Mouse (Mus musculus): ENCODE data around the gene Tbx10.
"Not testable (repeated sequence)": the region's sequence is repeated elsewhere in the genome, so short reads cannot be mapped to it uniquely, and the experiment has no call there.

Tbx10 gene

DNA sequence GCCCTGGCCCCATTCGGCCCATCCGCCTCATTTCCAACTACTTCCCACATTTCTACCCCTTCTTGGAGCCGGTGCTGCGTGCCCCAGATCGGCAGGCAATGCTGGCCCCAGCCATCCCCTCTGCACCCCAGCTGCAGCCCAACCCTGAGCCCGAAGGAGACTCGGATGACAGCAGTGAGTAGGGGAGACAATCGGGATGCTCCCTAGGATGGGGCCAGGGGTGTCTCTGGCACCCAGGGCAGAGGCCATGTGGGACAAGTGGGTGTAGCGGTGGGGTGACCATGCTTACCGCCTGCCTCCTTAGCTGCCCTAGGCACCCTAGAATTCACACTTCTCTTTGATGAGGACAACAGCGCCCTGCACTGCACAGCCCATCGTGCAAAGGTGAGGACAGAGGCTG, 11.1 kb downstream of the Tbx10 start:
- no peak for DNase-seq (ENCODE audit: low read depth, low spot score)

DNA sequence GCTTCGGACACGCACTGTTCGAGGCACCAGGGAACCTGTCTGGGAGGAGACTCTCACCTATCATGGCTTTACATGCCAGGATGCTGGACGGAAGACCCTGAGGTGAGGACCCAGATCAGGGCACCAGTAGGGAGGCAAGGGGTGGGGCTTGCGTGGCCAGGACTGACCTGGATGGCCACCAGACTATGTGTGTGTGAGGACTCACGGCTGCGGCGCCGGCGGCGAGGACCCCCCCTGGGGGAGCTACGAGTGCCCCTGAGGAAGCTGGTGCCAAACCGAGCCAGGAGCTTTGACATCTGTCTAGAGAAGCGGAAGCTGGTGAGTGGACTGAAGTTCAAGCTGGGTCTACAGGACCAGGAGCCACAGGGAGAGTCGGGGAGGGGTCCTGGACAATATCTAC, 11.8 kb downstream of the Tbx10 start:
- no peak for DNase-seq (ENCODE audit: low read depth, low spot score)

DNA sequence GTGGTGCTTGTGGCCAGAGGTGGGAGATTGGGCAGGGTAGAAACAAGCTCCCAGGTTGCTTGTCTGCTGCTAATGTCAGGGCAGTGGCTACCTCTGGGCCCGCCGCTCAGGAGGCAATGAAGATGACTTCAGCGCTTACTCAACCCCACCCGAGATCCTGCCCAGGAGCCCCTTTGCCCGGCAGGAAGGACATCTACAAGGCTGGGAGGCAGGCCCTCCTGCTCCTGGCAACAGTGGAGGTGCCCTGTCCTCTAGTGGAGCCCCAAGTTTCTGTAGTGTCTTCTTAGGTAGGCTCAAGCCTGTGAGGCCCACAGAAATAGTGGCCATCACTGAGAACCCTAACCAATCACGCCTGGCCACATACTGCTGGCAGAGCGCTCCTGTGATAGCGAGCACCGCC, 12.5 kb downstream of the Tbx10 start:
- no peak for DNase-seq (ENCODE audit: low read depth, low spot score)

- no peak for DNase-seq (ENCODE audit: low read depth, low spot score)
These were observed 13.4 kb downstream of the Tbx10 start for GRCm38 (mm10) chr19:4005971-4006370.

DNA sequence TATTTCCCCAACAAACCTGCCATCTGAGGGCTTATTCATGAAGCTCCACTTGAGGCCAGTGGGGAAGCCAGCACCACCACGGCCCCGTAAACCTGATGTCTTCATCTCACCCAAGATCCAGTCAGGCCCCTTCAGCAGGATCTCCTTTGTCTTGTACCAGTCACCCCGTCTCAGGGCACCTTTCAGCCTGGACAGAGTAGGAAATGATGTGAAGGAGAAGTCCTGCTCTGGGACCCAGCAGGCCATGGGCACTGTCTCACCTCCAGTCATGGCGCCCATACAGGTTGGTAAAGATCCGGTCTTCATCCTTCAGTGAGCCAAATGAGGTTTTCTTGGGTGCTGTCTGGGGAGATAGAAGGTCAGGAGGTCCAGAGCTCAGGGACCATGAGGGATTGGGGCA, 18.5 kb downstream of the Tbx10 start:
- no peak for DNase-seq (ENCODE audit: low read depth, low spot score)

GRCm38 (mm10) chr19:4012432-4013022, 20.0 kb downstream of the Tbx10 start, which contains the start of gene Ndufv1:
Ndufv1 (minus strand) TSS chr19:4012806.
- peak; percentile 97 for DNase-seq (ENCODE audit: low read depth, low spot score)

GRCm38 (mm10) chr19:4013066-4013465, 20.5 kb downstream of the Tbx10 start:
- no peak for DNase-seq (ENCODE audit: low read depth, low spot score)

GRCm38 (mm10) chr19:4014802-4015201, 22.2 kb downstream of the Tbx10 start:
- DNase-seq (ENCODE audit: low read depth, low spot score): no peak

- no peak for DNase-seq (ENCODE audit: low read depth, low spot score)
These were observed 23.1 kb downstream of the Tbx10 start for GRCm38 (mm10) chr19:4015635-4016034.

GRCm38 (mm10) chr19:4017921-4018587, 25.5 kb downstream of the Tbx10 start:
- no peak for DNase-seq (ENCODE audit: low read depth, low spot score)

DNA sequence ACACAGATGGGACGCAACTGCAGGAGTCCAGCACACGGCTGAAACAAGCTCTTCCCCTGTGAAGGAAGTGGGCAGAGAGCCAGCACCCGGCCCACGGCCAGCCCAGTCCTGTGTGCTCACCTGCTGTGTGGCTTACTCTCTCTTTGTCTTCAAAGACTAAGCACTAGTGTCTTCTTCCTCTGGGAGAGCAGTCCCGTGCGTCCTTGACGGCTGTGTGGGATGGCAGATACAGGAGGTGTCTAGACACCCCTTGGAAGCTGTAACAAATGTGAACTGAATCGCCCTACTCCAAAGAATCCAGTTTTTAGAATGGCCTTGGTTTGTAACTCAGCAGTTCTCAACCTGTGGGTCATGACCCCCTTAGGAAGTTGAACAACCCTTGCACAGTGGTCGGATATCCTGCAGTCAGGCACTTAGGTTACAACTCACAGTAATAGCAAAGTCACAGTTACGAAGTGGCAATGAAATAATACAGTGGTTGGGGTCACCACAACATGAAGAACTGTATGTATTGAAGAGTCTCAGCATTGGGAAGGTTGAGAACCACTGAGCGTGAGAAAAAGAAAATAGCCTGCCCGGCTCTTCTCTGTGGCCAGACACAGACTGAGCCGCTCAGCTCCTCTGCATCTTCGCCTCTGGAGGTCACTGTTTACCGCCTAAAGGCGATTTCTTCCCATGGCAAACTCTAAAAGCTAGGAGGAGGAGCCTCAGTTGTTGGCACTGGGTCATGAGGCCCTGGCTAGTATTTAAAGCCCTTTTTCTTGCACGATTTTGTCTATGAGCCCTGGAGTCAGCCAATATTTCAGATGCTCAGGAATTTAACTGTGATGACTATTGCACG, 26.4 kb downstream of the Tbx10 start:
- no peak for DNase-seq (ENCODE audit: low read depth, low spot score)

GRCm38 (mm10) chr19:4023185-4023584, 30.6 kb downstream of the Tbx10 start:
- no peak for DNase-seq (ENCODE audit: low read depth, low spot score)

- no peak for DNase-seq (ENCODE audit: low read depth, low spot score)
These were observed 35.0 kb downstream of the Tbx10 start for GRCm38 (mm10) chr19:4027576-4027975.

DNA sequence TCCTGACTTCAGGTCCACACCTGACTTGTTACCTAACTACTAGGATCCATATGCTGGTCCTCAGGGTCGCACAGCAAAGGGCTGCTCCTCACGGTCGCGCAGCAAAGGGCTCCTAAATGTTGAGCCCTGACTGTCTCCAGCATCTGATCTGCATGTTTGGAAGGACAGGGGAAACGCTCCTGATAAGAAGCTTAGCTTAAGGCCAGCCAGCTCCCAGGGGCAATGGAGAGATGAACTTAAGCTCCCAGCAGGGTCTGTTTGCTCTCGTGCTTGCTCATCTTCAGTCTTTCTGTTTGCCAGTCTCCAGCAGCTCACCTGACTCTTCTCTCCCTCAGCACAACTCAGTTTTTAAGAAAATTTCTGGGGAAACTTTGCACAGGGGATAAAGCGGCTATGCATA, 40.1 kb downstream of the Tbx10 start:
- DNase-seq (ENCODE audit: low read depth, low spot score): no peak

DNA sequence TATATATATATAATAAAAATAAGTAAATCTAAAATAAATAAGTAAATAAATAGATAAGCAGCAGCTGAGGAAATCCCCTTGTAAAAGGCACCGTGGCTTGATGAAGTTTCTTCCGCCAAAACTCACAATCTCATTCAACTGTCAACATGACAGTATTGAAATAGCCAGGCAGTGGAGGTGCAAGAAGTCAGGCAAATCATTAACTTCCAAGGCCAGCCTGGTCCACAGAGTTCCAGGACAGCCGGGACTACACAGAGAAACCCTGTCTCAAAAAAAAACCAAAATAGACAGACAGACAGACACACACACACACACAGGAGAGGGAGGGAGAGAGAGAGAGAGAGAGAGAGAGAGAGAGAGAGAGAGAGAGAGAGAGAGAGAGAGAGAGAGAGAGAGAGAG, 40.7 kb downstream of the Tbx10 start:
- DNase-seq (ENCODE audit: low read depth, low spot score): no peak

GRCm38 (mm10) chr19:4033742-4034141, 41.2 kb downstream of the Tbx10 start:
- no peak for DNase-seq (ENCODE audit: low read depth, low spot score)

- no peak for DNase-seq (ENCODE audit: low read depth, low spot score)
These were observed 43.9 kb downstream of the Tbx10 start for GRCm38 (mm10) chr19:4036327-4037045.

- DNase-seq (ENCODE audit: low read depth, low spot score): not testable (repeated sequence)
These were observed 44.7 kb downstream of the Tbx10 start for GRCm38 (mm10) chr19:4037154-4037787.

- no peak for DNase-seq (ENCODE audit: low read depth, low spot score)
These were observed 45.3 kb downstream of the Tbx10 start, which contains the start of gene Gstp1 for GRCm38 (mm10) chr19:4037788-4038232. Gstp1 (minus strand) TSS chr19:4037985.

- not testable (repeated sequence) for DNase-seq (ENCODE audit: low read depth, low spot score)
These were observed 48.4 kb downstream of the Tbx10 start for GRCm38 (mm10) chr19:4040941-4041340.

DNA sequence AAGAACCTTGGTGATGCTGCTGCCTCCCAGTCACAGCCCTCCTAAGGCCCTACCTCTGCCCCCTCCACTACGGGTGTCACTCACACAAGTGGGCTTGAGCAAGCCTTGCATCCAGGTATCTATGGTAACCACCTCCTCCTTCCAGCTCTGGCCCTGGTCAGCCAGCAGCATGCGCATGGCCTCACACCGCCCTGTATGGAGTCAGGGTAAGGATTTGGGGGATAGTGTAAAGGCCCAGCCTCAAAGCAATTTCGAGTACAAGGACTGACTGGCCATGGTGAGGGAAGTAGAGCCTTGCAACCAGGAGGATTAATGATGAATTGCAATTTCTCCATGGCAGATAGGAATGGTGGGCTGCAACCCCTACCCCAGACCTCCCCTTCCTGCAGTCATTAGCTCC, 48.9 kb downstream of the Tbx10 start:
- DNase-seq (ENCODE audit: low read depth, low spot score): not testable (repeated sequence)
